Mouse (Mus musculus): ENCODE results near the gene Zmynd10. TPM values are rescaled to one million over a fixed set of nuclear protein-coding genes. Genes with fewer than 3 reads are reported as not detected.

Zmynd10 gene
- total RNA-seq, 2 experiments from 2014 or later: not detected

- ATAC-seq (replicated peaks; ENCODE audit: low FRiP score, poor library complexity, severe bottlenecking): no peak
These were observed 8.4 kb upstream of the Zmynd10 start for GRCm38 (mm10) chr9:107538711-107539110.

- no peak for ATAC-seq (replicated peaks; ENCODE audit: low FRiP score, poor library complexity, severe bottlenecking)
These were observed 7.2 kb upstream of the Zmynd10 start for GRCm38 (mm10) chr9:107539940-107540339.

GRCm38 (mm10) chr9:107540420-107540819 lies 6.7 kb upstream of the Zmynd10 start:
- ATAC-seq (replicated peaks; ENCODE audit: low FRiP score, poor library complexity, severe bottlenecking): no peak

- no peak for ATAC-seq (replicated peaks; ENCODE audit: low FRiP score, poor library complexity, severe bottlenecking)
These were observed 6.1 kb upstream of the Zmynd10 start for GRCm38 (mm10) chr9:107541005-107541404.

GRCm38 (mm10) chr9:107541474-107542351 lies 5.4 kb upstream of the Zmynd10 start, which contains the start of the genes Cyb561d2 and Nprl2:
TSS of gene Cyb561d2 (minus strand) at chr9:107542193.
TSS of gene Nprl2 (plus strand) at chr9:107542226.
- peak; percentile 84 for ATAC-seq (replicated peaks; ENCODE audit: low FRiP score, poor library complexity, severe bottlenecking)

- peak; percentile 25; the same call in 1 of the 2 replicates for ATAC-seq (replicated peaks; ENCODE audit: low FRiP score, poor library complexity, severe bottlenecking)
These were observed 4.8 kb upstream of the Zmynd10 start for GRCm38 (mm10) chr9:107542352-107542686.

GRCm38 (mm10) chr9:107542721-107543120 lies 4.4 kb upstream of the Zmynd10 start:
- no peak for ATAC-seq (replicated peaks; ENCODE audit: low FRiP score, poor library complexity, severe bottlenecking)

- no peak for ATAC-seq (replicated peaks; ENCODE audit: low FRiP score, poor library complexity, severe bottlenecking)
These were observed 3.8 kb upstream of the Zmynd10 start for GRCm38 (mm10) chr9:107543299-107543698.

- no peak for ATAC-seq (replicated peaks; ENCODE audit: low FRiP score, poor library complexity, severe bottlenecking)
These were observed 2.9 kb upstream of the Zmynd10 start for GRCm38 (mm10) chr9:107544196-107544700.

- ATAC-seq (replicated peaks; ENCODE audit: low FRiP score, poor library complexity, severe bottlenecking): no peak
These were observed 2.4 kb upstream of the Zmynd10 start for GRCm38 (mm10) chr9:107544729-107545128.

- ATAC-seq (replicated peaks; ENCODE audit: low FRiP score, poor library complexity, severe bottlenecking): no peak
These were observed 1.9 kb upstream of the Zmynd10 start for GRCm38 (mm10) chr9:107545199-107545598.

GRCm38 (mm10) chr9:107545602-107546001 lies 1.5 kb upstream of the Zmynd10 start:
- peak; percentile 34; the same call in 1 of the 2 replicates for ATAC-seq (replicated peaks; ENCODE audit: low FRiP score, poor library complexity, severe bottlenecking)

GRCm38 (mm10) chr9:107547957-107548356 lies 859 bp downstream of the Zmynd10 start:
- ATAC-seq (replicated peaks; ENCODE audit: low FRiP score, poor library complexity, severe bottlenecking): no peak

- ATAC-seq (replicated peaks; ENCODE audit: low FRiP score, poor library complexity, severe bottlenecking): no peak
These were observed 1.7 kb downstream of the Zmynd10 start for GRCm38 (mm10) chr9:107548820-107549219.

- ATAC-seq (replicated peaks; ENCODE audit: low FRiP score, poor library complexity, severe bottlenecking): no peak
These were observed 2.4 kb downstream of the Zmynd10 start for GRCm38 (mm10) chr9:107549297-107550074.

GRCm38 (mm10) chr9:107550491-107551116 lies 3.5 kb downstream of the Zmynd10 start:
- no peak for ATAC-seq (replicated peaks; ENCODE audit: low FRiP score, poor library complexity, severe bottlenecking)

- ATAC-seq (replicated peaks; ENCODE audit: low FRiP score, poor library complexity, severe bottlenecking): 0 out of 2 replicates have a peak, but pooled peaks have one; percentile 34
These were observed 4.2 kb downstream of the Zmynd10 start, which contains the start of gene Rassf1 for GRCm38 (mm10) chr9:107551117-107551889. TSS of gene Rassf1 (plus strand) at chr9:107551555.

- ATAC-seq (replicated peaks; ENCODE audit: low FRiP score, poor library complexity, severe bottlenecking): no peak
These were observed 4.8 kb downstream of the Zmynd10 start for GRCm38 (mm10) chr9:107551890-107552355.
